Mouse (Mus musculus) Muller cell, postnatal 12 days (primary cell): Measurements from ENCODE around the gene Dhh.

Source experiments
- DNase-seq: peaks from one replicate; pipeline ENCODE4 v3.0.0-alpha.2; 2015; ENCODE audit errors: inconsistent ontology term

The Dhh gene

DNA sequence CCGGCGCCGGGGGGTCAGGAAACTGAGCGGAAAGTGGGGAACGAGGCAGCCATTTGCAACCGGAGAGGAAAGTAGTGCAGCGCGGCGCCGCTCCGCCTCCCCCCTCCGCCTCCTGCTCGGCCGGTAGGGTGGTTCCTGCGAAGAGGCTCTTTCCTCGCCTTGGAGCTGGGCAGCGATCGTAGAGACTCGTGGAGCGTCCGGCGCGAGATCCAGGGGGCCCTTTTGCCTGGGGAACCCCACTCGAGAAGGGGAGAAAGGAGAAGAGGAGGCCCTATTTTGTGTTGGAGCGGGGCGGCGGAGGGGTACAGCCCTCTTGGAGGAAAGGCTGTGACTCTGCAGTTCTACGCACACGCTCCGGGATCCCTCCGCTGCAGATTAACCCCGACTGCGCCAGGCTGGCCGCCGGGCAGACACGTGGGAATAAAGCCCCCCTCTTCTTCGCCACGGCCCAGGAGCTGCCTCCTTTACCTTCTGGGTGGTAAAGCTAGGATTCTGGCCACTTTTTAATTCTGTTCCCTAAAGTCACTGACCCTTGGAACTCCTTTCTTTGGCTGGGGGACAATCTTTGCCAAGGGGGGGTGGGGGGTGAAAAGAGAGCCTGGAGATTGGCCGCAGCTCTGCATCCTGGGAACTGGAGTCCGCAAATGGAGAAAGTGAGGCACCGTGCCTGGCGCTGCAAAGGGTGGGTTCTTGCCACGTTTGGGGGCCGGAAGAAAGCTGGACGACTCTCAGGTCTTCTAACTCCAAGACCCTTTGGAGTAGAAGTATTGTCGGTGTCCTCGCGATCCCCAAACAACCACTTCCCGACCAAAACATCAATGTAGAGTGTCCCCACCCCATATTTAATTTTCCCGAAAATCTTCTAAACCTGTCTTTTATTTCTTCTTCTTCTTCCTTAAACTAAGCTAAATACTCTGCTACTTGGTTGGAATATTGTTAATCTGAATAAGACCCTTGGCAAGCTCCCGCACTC, 26.1 kb downstream of the Dhh start:
- peak; percentile 99 for DNase-seq

DNA sequence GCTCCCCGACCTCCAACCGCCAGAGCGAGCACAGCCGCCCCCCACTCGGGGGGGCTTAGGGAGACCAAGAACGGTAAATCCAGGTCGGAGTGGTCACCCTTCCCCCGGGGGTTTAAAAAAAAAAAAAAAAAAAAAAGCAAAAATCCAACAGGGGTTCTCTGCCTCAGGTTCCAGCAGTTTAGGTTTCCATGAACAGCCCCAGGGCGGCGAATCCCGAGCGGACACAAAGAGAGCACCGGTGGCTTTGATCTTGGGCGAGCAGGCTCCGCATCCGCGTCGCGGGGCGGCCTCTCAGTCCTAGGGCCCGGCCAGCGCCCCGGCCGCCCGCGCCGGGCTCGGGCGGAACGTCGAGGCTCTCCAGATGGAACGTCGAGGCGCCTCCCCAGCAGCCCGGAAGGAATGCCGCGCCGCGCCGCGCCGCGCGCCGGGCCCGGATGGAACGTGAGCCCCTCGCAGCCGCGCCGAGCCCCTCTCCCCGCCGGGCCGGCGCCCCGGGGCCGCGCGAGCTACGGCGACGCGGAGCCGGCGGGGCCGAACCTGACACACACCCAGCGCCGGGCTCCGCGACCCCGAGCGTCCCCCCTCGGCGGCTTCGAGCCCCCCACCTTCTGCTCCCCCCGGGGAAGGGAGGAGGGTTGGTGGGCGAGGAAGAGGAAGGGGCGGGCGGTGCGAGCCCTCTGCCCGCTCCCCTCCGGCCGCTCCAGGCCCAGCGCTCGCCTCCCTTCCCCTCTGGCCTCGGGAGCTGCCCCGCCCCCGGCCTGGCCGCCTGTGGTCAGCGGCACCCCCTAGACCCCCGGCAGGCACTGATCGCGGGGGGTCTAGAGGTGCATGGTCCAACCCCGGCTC, 27.0 kb downstream of the Dhh start, which contains the start of gene Kmt2d:
Gene Kmt2d, minus strand, starts transcription at position 135 of the 846 bp plus-strand sequence.
- peak; percentile 61 for DNase-seq

DNA sequence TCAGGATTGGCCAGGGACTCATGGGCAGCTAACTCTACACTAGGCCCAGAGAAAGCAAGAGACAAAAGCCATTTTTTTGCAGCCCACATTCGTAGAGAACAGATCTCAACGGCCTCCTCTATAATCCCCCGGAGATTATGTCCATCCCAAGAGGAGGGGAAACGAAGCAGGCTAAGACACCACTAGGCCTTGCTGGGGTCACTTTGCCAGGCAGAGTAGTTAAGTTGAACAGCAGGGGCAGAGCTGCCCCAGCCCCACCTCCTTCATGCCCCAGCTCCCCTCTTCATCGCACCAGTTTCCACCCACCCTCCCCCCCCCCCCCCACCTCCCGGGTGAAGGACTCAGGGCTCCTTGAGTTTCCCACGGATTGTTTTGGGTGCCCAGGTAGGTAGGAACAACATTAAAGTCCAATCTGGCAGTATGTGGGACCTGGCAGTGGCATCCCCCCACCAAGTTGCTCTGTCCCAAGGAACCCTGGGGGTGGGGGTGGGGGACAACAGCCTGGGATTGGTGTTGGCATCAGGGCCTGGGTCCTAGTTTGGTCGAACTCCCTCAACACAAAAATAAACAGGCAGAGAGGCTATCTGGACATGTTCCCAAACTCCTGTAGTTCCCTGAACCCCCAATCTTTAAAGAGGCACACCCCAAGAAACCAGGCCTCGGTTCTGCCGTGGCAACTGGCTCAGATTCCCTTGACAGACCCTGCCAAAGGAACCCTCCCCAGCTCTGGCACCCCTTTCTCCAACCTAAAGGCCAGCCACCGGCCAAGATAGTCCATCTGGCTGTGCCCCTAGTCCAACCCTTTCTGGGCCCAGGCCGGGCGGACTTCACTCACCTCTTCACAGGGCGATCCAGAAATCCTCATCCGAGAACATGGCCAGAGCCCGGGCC, 27.9 kb downstream of the Dhh start:
- peak; percentile 12 for DNase-seq

DNA sequence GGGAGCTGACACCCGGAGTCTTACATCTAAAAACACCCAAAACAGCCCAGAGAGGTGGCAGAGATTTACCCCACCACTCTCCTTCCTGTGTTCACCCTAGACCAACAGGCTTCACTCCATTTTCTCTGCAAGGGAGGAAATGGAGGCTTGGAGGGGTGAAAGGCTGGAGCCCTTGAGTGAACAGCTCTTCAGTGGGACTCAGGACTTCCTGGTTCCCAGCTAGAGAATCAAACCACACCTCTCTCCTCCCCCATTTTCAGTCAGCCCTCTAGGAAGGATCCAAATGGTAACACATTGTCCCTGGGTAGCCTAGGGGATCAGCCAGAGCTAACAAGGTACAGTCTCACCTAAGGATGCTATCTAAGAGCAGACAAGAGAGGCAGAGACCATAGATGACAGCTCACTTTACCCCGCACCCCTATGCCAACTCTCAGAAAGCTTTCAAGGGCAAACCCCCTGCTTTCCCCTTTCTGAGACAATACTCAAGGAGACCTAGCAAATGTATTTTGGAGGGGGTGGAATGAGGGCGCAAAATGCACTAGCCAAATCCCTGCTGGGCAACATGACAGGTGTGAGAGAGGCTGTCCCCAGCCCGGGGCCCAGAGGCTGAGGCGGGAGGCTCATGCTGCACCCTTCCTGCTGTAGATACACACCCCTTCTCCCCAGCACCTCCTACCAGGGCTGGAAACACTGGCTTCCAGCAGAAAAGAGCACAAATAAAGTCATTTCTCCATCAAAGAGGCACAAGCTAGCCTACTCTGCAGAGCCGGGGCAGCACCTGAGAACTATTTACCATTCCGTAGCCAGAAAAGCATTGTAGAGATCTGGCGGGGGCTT, 28.8 kb downstream of the Dhh start:
- DNase-seq = no peak

DNA sequence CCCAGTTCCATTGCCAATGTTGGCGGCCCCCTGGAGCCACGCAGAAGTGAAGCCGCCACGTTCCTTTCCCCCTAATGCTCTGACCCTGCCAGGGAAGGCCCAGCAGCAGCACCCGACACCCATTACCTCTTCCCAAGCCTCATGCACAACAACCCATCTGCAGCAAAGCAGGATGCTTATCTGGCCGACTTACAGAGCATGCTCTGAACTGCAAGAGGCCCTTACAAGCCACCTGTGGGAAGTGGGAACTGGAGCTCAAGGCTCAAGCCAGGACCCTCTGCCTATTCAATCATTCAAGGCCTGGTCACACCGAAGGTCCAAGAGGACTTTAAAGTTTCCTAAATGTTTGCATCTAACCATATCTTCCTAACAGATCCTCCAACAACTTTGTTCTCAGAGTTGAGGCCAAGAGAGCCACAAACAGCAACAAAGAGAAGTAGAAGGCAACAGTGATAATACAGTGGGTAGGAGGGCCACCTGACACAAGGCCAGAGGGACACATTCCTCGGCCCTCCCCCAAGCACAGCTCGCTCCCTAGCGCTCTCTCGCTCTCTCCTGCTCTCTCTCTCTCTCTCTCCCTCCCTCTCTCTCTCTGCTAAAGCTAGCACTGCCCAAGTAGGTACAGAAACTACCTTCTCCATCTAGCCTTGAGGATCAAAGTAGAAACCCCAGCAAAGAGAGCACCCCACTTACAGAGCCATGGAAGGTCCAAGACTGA, 29.8 kb downstream of the Dhh start:
- DNase-seq = peak; percentile 30

DNA sequence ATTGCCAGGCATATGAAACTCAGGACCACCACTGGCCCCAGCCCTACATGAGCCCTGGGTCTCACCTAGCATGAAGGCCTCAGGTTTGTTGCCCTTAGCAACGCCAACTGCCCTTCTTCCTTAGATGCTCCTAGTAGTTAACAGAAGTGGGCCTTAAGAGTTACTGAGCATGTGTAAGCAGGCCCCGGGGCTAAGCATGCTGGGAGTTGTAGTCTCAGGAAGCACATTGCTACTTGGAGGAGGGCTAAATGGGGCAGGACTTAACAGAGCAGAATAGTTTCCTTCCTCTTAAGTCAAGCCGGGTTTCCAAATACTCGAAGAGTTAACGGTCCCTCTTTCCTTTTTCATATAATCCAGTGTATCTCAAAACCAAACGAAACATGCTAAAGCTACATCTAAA, 31.0 kb downstream of the Dhh start:
- peak; percentile 31 for DNase-seq

DNA sequence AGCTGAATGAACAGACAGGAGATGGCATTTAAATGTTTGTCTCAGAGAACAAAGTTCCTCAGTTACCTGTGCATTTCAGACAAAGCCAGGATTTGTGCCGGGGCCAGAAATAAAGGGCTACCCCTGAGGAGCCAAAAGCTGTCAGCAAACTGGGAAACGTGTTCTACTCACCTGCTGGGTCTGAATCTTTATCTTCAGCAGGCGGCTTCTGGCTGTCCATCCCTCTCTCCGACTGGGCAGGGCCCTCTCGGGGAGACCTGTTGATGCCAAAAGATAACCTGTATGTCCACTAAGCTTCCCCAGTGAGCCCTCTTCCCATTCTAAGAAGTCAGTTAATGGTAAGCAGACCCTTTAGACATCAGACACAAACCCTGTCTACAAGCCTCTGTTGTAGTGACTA, 31.8 kb downstream of the Dhh start:
- no peak for DNase-seq

DNA sequence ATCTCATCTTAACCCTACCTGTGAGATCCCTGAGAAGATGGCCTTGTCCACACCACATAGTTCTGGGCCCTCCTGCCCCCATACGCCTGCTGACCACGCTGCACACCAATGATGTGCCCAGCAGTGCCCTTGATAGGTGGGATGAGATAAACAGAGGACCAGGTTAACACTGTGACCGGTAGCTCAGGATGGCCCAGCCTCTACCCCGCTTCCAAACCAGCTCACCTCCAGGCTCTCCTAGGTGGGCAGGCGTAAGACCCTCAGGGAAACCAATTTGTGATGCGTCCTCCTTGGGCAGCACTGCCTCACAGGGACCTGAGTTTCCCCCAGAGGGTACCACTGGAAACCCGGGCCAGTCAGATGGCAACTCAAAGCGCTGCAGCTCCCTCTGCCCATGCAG, 32.6 kb downstream of the Dhh start:
- DNase-seq = no peak

DNA sequence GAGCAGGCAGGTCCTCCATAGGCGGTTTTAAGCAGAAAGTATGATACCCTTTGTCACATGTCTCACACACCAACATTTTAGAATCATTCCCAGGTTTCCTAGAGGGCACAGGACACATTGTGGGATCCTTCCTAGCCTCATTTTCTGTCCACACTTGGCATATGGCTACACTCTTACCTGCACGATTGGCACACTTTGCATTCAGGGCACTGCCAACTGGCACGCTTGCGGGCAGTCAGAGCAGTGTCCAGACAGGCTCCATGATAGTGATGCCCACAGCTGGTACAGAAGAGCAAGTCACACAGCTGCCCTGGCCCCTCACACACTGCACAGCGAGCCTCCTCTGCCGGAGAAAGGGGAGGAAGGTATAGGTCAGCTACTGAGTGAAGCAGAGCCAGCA, 33.4 kb downstream of the Dhh start:
- DNase-seq = no peak

DNA sequence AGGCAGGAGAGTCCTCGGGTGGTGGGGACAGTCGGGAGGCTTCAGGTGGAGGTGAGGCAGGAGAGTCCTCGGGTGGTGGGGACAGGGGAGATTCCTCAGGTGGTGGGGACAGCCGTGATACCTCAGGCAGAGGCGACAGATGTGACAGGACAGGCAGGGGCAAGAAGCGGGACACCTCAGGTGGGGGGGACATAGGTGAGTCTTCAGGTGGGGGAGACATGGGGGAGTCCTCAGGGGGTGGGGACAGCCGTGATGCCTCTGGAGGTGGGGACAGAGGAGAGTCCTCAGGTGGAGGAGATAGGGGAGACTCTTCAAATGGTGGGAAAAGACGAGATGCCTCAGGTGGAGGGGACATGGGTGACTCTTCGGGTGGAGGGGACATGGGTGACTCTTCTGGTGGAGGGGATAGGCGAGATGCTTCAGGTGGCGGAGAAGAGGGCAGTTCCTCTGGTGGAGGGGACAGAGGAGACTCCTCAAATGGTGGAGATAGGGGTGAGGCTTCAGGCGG, 34.8 kb downstream of the Dhh start:
- no peak for DNase-seq

DNA sequence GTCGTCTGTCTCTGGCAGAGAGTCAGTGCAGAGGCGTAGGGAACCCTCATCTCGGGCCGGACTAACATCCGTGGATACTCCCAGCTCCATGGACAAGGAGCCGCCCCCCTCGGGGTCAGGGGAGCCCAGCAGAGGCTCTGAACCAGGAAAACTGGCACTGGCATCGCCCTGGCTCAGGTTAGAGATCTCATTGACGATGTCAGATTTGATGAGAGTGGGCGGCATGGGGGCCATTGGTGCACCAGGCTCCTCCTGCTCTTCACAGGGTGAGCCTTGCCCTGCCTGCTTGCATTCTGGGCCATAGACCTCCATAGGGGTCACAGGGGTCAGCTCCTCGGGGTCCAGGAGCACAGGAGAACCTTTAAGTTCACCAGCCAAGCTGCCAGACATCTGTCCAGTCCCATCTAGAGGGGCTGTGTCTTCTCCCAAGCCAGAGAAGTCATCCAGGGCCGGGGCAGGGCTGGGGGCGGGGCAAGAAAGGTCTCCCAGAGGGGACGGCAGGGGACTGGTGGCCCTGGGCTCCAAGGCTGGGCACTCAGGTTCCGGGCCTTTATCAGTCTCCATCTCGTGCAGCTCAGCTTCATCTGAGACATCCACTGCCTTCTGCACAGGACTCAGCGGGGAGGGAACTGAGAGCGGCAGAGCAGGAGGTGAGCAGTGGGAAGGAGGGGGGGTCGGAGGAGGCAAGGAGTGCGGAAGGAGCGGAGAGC, 36.5 kb downstream of the Dhh start:
- no peak for DNase-seq

DNA sequence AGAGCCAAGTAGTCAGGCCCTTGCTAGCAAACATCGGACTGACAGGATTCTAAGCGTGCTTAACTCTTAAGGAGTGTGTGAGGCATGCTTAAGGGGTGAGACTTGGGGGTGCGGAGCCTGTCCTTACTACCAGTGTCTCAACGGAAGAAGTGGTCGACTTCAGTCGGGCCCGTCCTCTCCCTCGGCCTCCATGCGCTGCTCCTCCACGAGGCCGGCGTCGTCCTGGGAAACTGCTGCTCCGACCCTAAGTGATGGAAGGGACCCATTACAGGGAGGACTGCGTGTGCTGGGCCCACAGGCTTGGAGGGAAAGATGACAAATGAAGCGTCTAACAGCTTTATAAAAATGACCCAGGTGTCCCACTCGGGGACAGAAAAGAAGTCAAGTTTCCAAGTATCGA, 37.4 kb downstream of the Dhh start:
- DNase-seq = no peak

DNA sequence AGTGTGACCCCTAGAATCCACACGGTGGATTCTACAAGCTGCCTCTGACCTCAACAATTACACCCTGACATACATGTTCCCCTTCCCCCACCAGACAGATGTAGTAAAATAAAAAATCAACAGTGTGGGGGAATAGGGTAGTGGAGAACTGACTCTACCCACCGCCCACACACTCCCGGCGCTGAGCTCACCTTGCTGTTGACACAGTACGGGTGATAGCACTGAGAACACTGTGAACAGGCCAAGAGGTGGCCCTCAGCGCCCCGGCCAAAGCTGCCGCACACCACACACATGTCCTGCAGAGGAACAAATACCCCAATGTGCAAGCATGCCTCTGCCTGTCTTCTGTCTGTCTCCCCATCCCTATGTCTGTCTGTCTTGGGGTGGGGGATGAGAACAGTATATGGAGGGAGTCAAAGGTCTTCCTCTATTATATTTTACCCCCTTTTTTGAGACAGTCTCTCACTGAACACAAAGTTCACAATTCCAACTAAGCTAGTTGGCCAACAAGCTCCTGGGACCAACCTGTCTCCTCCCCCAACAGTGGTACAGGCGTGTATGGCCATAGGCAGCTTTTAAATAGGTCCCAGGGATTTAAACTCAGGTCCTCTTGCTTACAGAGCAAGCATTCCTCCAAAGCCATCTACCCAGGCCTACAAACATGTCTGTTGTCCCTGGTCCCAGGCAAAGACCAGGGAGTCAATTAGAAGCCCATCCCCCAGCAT, 38.9 kb downstream of the Dhh start:
- no peak for DNase-seq

DNA sequence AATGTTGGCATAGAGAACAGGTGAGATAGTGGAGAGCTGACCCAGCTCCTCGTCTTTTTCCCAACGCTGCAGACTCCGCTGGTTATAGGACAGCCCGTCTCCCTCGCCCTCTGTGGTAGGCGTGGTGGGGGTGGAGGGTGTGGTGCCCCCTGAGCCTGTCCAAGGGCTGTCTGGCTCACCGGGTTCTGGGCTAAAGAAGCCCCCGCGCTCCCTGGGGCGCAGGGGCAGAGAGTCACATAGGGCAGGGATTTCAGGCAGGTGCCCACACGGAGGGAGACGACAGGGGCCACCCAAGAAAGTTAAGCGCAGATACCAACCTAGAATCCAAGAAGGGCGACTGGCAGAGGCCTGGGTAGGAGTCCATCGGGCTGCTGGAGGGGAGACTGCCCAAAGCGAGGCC, 44.1 kb downstream of the Dhh start:
- no peak for DNase-seq

DNA sequence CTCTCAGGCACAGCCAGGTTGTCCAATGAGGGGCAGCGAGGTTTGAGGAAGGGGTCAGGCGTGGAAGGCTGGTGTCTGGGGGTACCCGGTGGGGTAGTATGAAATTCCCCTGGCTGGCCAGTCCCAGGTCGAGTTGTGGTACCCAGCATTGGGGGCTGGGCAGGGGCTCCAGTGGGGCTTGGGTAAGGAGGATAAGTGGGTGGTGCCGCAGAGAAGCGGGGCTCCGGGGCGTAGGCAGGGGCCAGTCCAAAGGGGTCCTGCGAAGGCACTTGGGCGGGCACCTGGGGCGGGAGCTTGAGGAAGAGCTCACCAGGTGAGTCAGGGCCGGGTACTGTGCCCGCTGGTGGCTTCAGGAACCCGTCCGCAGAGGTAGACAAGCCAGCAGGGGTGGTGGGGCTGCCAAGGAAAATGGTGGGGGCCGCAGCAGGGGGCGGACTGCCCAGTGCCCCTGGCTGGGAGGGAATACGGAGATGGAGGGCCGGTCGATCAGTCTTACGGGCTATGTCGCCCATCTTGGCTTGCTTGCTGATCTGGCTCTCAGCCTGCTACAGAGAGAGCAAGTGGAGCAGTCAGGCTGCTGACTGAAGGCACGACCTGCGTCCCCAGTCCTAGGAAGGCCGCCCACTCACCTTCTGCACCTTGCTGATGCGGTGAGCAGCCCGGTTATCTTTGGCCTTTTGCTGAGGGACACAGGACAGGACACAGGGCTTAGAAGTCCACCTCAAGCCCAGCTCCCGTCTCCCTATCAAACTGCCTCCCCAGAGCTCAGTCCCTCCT, 45.0 kb downstream of the Dhh start:
- DNase-seq = no peak

DNA sequence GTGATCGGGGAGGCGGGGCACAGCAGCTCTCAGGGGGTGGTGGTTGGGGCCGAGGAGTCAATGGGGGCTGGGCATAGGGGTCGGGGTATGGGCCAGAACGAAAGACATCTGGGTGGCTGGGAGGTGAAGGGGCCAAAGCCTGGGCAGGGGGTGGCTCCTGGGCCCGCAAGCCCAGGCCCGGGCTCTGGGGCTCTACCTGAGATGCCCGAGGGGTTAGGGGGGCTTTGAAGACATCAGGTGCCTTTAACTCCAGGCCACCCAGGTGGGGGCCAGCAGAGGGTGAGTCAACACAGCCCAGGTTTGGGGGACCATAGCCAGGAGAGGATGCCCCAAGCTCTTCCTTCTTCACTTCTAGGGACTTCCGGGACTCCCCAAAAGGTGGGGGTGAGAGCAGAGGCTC, 45.6 kb downstream of the Dhh start:
- no peak for DNase-seq

DNA sequence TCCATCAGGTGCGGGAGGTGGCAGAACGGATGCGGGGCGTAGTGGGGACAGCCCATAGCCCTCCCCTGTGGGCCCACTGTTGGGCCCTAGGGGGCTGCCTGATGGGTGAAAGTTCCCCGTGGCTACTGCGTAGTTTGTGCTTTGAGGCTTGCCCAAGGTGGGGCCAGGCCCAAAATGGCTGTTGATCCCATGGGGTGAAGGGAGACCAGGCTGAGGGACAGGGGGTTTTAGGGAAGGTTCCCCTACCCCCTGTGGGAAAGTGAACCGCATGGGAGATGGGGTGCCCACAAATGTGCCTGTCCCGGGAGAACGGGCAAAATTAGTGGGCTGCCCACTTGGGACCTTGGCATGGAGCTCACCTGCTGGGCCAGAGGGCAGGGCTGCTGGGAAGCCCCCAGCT, 46.3 kb downstream of the Dhh start:
- DNase-seq = no peak
